Mouse (Mus musculus) ES-Bruce4 (cell line): ENCODE data around the gene Uxt.

Experiments
- CTCF ChIP-seq: IDR thresholded peaks from one replicate; pipeline ENCODE4 v1.8.1; 2011; ENCODE audit warnings: low read depth, low read length
- POLR2A ChIP-seq: IDR thresholded peaks from one replicate; pipeline ENCODE4 v1.8.1; 2011; ENCODE audit warnings: low read length; ENCODE audit not compliant: insufficient read depth

- TF ChIP-seq CTCF (no peak), POLR2A (no peak)
Observed at GRCm38 (mm10) chrX:20980901-20981300, 19.1 kb upstream of the Uxt start.
